Mouse (Mus musculus) kidney, embryonic 16.5 days (tissue): ENCODE measurements around the gene Dmpk. TPM values are rescaled to one million over a fixed set of nuclear protein-coding genes. Genes with fewer than 3 reads are reported as not detected.

Source experiments
- ATAC-seq: fragments of 200-750 bp; cut with Nextera tagmentation; 2 replicates; pipeline ENCODE4 v1.8.0; 2017; ENCODE audit warnings: moderate TSS enrichment; ENCODE audit not compliant: low FRiP score, low TSS enrichment
- H3K27ac ChIP-seq: fragments of 300-500 bp; sonication (generic); 2 replicates; pipeline ENCODE4 v1.5.1; 2014; ENCODE audit warnings: low read length
- H3K27me3 ChIP-seq: fragments of 300-500 bp; sonication (generic); 2 replicates; pipeline ENCODE4 v1.6.1; 2014; ENCODE audit warnings: low read length, control low read depth, mixed read lengths; ENCODE audit not compliant: insufficient read depth
- H3K36me3 ChIP-seq: fragments of 300-500 bp; sonication (generic); 2 replicates; pipeline ENCODE4 v1.6.1; 2014; ENCODE audit warnings: low read length, control low read depth, mixed read lengths; ENCODE audit not compliant: insufficient read depth
- H3K4me1 ChIP-seq: fragments of 300-500 bp; sonication (generic); 2 replicates; pipeline ENCODE4 v1.6.1; 2014; ENCODE audit warnings: low read length, control low read depth, mixed read lengths; ENCODE audit not compliant: insufficient read depth
- H3K4me2 ChIP-seq: fragments of 300-500 bp; sonication (generic); replicated peaks from 2 replicates; pipeline ENCODE4 v1.6.1; 2014; ENCODE audit warnings: low read depth, low read length
- H3K4me3 ChIP-seq: fragments of 300-500 bp; sonication (generic); 2 replicates; pipeline ENCODE4 v1.5.1; 2014; ENCODE audit warnings: mild to moderate bottlenecking, low read length
- H3K9ac ChIP-seq: fragments of 300-500 bp; sonication (generic); replicated peaks from 2 replicates; pipeline ENCODE4 v1.6.1; 2014; ENCODE audit warnings: low read length
- H3K9me3 ChIP-seq: fragments of 300-500 bp; sonication (generic); 2 replicates; pipeline ENCODE4 v1.6.1; 2016; ENCODE audit warnings: low read length, control low read depth
- WGBS: fragments of 180-500 bp; shearing (Covaris S2); extraction: QIAGEN DNeasy Blood & Tissue Kit; methylation state at CpG from one replicate; pipeline ENCODE4 v1.1.7; 2014; 5-methylcytosine and 5-hydroxymethylcytosine counted together
- polyA plus RNA-seq: library from polyadenylated mRNA; unstranded; fragments of >200 nt; fragmentation: Nextera tagmentation; extraction: Ambion mirVana; gene quantifications from 2 replicates; pipeline ENCODE4 v1.2.1, GENCODE M21; 2015

Gene Dmpk
- polyA plus RNA-seq, 1 experiment from 2014 or later, result 27.5 TPM

DNA sequence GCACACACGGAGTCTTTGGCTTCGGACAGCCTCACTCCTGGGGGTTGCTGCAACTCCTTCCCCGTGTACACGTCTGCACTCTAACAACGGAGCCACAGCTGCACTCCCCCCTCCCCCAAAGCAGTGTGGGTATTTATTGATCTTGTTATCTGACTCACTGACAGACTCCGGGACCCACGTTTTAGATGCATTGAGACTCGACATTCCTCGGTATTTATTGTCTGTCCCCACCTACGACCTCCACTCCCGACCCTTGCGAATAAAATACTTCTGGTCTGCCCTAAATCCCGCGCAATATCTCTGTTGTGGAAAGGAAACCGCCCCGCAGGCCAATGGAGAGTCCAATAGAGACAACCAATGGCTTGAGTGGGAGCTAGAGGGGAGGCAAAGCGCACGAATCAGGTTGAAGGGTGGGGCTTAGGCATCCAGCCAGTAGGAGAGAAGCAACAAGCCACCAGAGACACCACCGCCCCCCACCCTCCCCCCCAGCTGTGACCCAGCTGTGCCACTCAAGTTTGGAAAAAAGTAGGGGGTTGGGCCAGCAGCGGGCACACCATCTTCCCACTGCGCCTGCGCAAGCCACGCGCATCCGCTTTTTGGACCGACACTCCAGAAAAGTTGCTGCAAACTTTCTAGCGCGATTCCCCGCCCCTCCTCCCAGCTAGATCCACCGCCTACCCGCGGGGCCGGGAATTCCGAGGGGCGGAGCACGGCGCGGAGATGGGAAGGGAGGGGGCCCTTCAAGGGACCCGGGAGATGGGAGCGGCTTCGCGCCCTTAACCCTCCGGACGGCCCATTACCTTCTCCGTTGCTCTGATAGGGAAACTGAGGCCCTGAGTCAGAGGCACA is 10.1 kb downstream of the Dmpk start:
- WGBS, result under 1% methylated on average over 45 of the region's 45 CpGs
- H3K9ac ChIP-seq, result peak overlapping the region; percentile 93
- H3K9me3 ChIP-seq, result no peaks in the 10 kb centered on the region
- H3K27ac ChIP-seq, result peak overlapping the region; percentile 99
- peak overlapping the region; percentile 84 for H3K4me3 ChIP-seq
- H3K36me3 ChIP-seq, result peaks cover 11% of the 10 kb centered on the region; the same call in 1 of the 2 replicates
- peaks cover 38% of the 10 kb centered on the region for H3K4me1 ChIP-seq
- H3K4me2 ChIP-seq, result peak overlapping the region; percentile 93
- ATAC-seq, result peak; percentile 87
- H3K27me3 ChIP-seq, result no peaks in the 10 kb centered on the region

DNA sequence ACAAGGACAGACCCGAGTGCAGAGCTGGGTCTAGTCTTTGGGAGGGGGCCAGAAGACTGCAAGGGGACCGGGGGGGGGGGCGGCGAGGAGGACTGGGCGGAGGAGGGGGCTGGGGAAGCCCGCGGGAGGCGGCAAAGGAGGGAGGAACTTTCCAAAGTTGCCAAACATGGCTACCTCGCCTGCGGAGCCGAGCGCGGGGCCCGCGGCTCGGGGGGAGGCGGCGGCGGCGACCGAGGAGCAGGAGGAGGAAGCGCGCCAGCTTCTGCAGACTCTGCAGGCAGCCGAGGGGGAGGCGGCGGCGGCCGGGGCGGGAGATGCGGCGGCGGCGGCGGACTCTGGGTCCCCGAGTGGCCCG is 10.8 kb downstream of the Dmpk start, which contains the start of gene Six5:
Six5 (plus strand) TSS at position 124 of the 355 bp plus-strand sequence.
- 0% methylated on average over 9 of the region's 36 CpGs for WGBS
- no peak for ATAC-seq
- H3K4me1 ChIP-seq, result peaks cover 38% of the 10 kb centered on the region

DNA sequence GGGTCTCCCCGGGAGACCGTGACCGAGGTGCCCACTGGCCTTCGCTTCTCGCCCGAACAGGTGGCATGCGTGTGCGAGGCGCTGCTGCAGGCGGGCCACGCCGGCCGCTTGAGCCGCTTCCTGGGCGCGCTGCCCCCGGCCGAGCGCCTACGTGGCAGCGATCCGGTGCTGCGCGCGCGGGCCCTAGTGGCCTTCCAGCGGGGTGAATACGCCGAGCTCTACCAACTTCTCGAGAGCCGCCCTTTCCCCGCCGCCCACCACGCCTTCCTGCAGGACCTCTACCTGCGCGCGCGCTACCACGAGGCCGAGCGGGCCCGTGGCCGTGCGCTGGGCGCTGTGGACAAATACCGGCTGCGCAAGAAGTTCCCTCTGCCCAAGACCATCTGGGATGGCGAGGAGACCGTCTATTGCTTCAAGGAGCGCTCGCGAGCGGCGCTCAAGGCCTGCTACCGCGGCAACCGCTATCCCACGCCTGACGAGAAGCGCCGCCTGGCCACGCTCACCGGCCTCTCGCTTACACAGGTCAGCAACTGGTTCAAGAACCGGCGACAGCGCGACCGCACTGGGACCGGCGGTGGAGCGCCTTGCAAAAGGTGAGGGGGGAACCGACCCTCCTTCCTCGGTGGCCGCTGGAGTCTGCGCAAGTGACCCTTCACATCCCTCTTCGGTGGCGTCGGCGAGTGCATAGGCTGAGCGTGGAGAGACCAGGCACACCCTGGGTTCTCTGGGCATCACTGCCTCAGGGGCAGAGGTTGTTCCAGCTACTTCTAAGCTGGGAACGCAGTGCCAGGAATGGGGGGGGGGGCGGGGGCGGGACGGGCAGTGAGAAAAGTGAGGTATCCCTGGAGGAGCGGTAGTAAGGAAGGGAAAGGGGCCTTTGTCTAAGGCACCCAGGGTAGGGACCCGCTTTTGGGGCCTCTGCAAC is 11.4 kb downstream of the Dmpk start:
- Histone ChIP-seq H3K9me3 (no peaks in the 10 kb centered on the region), H3K9ac (peak overlapping the region; percentile 93), H3K36me3 (peaks cover 10% of the 10 kb centered on the region; the same call in 1 of the 2 replicates), H3K4me1 (peaks cover 38% of the 10 kb centered on the region), H3K27ac (peak overlapping the region; percentile 99), H3K27me3 (no peaks in the 10 kb centered on the region), H3K4me2 (peak overlapping the region; percentile 93), H3K4me3 (peak overlapping the region; percentile 84)
- ATAC-seq, result no peak; the same call in 1 of the 2 replicates
- under 1% methylated on average over 86 of the region's 87 CpGs for WGBS

More for the DNA sequence above, 10.8 kb downstream of the Dmpk start, which contains the start of gene Six5:
- peak within 1 kb of the TSS; percentile 93 for H3K4me2 ChIP-seq
- no peaks in the 10 kb centered on the region for H3K27me3 ChIP-seq
- peak within 1 kb of the TSS; percentile 99 for H3K27ac ChIP-seq
- peak within 1 kb of the TSS; percentile 93 for H3K9ac ChIP-seq
- peak within 1 kb of the TSS; percentile 84 for H3K4me3 ChIP-seq
- peaks cover 10% of the 10 kb centered on the region; the same call in 1 of the 2 replicates for H3K36me3 ChIP-seq
- H3K9me3 ChIP-seq, result no peaks in the 10 kb centered on the region

DNA sequence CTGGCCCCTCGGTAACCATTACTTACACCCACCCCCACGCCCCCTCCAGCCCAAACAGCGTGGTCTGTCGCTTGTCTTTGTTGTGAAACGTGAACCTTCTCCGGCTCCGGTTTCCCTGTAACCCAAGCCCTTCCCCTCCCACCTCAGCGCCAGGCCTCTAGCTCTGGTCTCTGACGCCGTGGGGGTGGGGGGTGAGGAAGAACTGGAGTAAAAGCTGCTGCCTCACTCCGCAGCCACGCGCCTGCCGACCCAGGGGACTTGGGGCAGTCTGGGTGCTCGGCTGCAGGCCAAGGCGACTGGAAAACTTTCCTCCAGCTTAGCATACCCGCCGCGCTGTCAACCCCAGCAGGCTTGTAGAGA is 12.1 kb downstream of the Dmpk start:
- Histone ChIP-seq H3K9me3 (no peaks in the 10 kb centered on the region), H3K27me3 (no peaks in the 10 kb centered on the region), H3K4me2 (peak overlapping the region; percentile 93)

DNA sequence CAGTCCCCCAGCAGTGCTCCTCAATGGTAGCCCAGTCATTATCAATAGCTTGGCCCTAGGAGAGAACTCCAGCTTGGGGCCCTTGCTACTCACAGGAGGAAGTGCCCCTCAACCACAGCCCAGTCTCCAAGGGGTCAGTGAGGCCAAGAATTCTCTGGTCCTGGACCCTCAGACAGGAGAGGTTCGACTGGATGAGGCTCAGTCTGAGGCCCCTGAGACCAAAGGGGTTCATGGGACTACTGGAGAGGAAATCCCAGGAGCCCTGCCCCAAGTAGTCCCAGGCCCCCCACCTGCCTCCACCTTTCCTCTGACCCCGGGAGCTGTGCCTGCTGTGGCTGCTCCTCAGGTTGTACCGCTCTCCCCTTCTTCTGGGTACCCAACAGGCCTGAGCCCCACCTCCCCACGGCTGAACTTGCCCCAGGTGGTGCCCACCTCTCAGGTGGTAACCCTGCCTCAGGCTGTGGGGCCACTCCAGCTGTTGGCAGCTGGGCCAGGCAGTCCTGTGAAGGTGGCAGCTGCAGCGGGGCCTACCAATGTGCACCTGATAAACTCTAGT is 12.8 kb downstream of the Dmpk start:
- H3K27ac ChIP-seq, result peak overlapping the region; percentile 99
- no peaks in the 10 kb centered on the region for H3K27me3 ChIP-seq
- no peak for ATAC-seq
- H3K4me1 ChIP-seq, result peaks cover 38% of the 10 kb centered on the region
- H3K4me2 ChIP-seq, result peak overlapping the region; percentile 93
- H3K9ac ChIP-seq, result peak overlapping the region; percentile 93
- WGBS, result 47% methylated on average over 5 of the region's 5 CpGs
- H3K9me3 ChIP-seq, result no peaks in the 10 kb centered on the region
- H3K36me3 ChIP-seq, result peaks cover 10% of the 10 kb centered on the region; the same call in 1 of the 2 replicates
- H3K4me3 ChIP-seq, result peak overlapping the region; percentile 84

More for the DNA sequence above, 12.1 kb downstream of the Dmpk start:
- Histone ChIP-seq H3K27ac (peak overlapping the region; percentile 99), H3K4me3 (peak overlapping the region; percentile 84), H3K4me1 (peaks cover 38% of the 10 kb centered on the region), H3K9ac (peak overlapping the region; percentile 93), H3K36me3 (peaks cover 10% of the 10 kb centered on the region; the same call in 1 of the 2 replicates)
- WGBS, result under 1% methylated on average over 19 of the region's 19 CpGs
- ATAC-seq, result peak; percentile 14; the same call in 1 of the 2 replicates

DNA sequence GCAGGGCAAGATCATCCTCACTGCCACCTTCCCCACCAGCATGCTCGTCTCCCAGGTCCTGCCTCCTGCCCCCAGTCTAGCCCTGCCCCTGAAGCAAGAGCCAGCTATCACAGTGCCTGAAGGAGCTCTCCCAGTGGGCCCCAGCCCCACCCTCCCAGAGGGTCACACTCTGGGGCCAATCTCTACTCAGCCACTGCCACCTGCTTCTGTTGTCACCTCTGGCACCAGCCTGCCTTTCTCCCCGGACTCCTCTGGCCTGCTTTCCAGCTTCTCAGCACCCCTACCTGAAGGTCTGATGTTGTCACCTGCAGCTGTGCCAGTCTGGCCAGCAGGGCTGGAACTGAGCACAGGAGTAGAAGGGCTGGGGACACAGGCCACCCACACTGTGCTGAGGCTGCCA is 13.6 kb downstream of the Dmpk start:
- H3K36me3 ChIP-seq, result peaks cover 10% of the 10 kb centered on the region; the same call in 1 of the 2 replicates
- no peak overlapping the region for H3K9ac ChIP-seq
- 52% methylated on average over 2 of the region's 2 CpGs for WGBS
- H3K27ac ChIP-seq, result no peak overlapping the region
- peaks cover 31% of the 10 kb centered on the region for H3K4me1 ChIP-seq
- no peaks in the 10 kb centered on the region for H3K27me3 ChIP-seq
- H3K4me2 ChIP-seq, result peak overlapping the region; percentile 93; the same call in 1 of the 2 replicates
- no peaks in the 10 kb centered on the region for H3K9me3 ChIP-seq
- H3K4me3 ChIP-seq, result no peak overlapping the region
- ATAC-seq, result no peak

DNA sequence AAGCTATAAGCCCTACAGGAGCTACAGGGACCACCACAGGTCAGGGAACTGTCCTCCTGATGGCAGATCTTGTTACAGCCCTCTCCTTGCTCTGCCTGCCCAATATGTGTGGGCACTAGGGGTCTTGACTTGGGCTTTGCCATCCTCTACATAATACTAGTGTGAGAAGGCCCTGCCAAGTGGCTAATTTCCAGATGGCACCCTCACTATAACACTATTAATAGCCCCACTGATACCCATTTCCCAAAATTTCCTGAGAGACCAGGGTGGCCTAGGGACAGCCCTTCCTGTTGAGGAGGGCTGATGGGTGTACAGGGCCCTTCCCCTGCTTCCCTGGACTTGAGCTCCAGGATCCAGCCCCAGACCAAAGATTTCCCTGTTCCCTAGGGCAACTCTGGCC is 14.2 kb downstream of the Dmpk start:
- no peaks in the 10 kb centered on the region for H3K9me3 ChIP-seq
- H3K4me2 ChIP-seq, result no peak overlapping the region
- no peak overlapping the region for H3K4me3 ChIP-seq
- H3K27ac ChIP-seq, result no peak overlapping the region
- H3K27me3 ChIP-seq, result no peaks in the 10 kb centered on the region
- ATAC-seq, result no peak
- peaks cover 24% of the 10 kb centered on the region for H3K4me1 ChIP-seq
- H3K36me3 ChIP-seq, result peaks cover 10% of the 10 kb centered on the region; the same call in 1 of the 2 replicates
- no peak overlapping the region for H3K9ac ChIP-seq

DNA sequence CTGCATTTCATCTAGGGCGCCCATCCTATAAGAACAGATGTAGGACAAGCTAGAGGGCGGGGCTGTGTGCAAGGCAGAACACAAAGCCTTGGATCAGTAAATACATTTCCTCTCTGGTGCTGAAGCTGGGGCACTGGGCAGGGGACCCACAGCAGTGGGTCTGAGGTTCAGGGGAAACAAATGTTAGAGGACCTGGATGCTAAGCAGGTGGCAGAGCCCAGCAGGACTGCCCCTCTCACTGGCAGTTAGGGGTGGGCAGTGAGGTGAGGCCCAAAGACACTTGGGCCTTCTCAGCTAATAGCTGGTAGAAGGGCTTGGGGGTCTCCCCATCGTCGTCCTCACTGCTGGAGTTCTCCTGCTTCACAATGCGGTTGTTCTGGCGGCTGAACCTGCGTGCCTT is 15.2 kb downstream of the Dmpk start:
- Histone ChIP-seq H3K27me3 (no peaks in the 10 kb centered on the region), H3K9ac (no peak overlapping the region), H3K36me3 (peaks cover 10% of the 10 kb centered on the region; the same call in 1 of the 2 replicates), H3K27ac (no peak overlapping the region), H3K4me1 (peaks cover 18% of the 10 kb centered on the region), H3K9me3 (no peaks in the 10 kb centered on the region), H3K4me2 (no peak overlapping the region), H3K4me3 (no peak overlapping the region)
- WGBS, result 69% methylated on average over 7 of the region's 7 CpGs
- no peak for ATAC-seq

DNA sequence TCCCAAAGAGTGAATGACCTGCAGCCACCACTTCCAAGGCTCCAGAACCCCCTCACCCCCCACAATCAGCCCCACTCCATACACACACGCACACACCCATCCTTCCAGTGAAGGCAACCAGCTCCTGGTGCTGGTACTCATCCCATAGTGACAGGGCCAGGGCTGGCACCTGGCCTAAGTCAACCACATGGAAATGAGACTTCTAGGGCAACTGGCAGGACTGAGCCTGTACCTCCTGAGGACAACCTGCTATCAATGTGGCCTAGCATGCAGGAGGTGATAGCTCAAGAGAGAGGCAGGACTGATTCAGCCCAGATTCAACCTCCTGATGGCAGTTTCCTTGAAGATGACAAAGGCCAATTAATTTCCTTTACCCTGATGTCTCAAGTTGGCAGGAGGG is 16.6 kb downstream of the Dmpk start:
- Histone ChIP-seq H3K9me3 (no peaks in the 10 kb centered on the region), H3K4me2 (no peak overlapping the region), H3K4me3 (no peak overlapping the region), H3K27ac (no peak overlapping the region), H3K4me1 (peaks cover 18% of the 10 kb centered on the region), H3K27me3 (no peaks in the 10 kb centered on the region), H3K36me3 (peaks cover 10% of the 10 kb centered on the region; the same call in 1 of the 2 replicates), H3K9ac (no peak overlapping the region)
- WGBS, result 83% methylated on average over 1 of the region's 1 CpGs
- ATAC-seq, result no peak
